Mouse (Mus musculus) kidney, adult 8-10 months (tissue): ENCODE data around the gene Clec4n.
"Not testable (repeated sequence)": the region's sequence is repeated elsewhere in the genome, so short reads cannot be mapped to it uniquely, and the experiment has no call there.

ENCODE experiments used
- DNase-seq, 2 experiments: peaks; one replicate each; pipeline ENCODE4 v3.0.0; 2022

The Clec4n gene

DNA sequence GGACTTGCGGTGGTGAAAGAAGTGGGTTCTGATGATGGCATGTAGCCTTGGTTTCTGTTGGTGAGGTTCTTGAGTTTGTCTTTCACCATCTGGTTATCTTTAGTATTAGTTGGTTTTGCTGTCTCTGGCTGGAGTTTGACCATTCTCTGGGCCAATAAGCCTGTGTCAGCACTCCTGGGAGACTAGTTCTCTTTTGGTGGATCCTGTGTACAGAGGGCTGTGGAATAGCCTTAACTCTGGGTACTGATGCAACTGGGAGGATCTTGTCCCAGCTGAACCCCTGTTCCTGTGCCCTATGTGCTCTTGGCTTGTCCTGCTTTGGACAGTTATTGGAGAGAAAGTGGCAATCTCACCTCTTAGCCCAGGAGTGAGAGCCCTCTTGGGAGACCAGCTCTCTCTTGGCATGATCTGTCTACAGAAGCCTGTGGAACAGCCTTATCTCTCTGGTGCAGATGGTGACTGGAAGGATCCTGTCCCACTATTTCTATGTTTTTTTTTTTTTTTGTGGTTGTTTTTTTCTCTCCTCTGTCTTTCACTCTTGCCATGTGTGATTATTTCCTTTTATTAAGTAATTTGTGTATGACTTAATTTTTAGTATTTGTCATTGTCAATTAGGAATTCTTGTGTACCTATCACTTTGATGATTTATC lies 63.2 kb downstream of the Clec4n start:
- no peak for DNase-seq

DNA sequence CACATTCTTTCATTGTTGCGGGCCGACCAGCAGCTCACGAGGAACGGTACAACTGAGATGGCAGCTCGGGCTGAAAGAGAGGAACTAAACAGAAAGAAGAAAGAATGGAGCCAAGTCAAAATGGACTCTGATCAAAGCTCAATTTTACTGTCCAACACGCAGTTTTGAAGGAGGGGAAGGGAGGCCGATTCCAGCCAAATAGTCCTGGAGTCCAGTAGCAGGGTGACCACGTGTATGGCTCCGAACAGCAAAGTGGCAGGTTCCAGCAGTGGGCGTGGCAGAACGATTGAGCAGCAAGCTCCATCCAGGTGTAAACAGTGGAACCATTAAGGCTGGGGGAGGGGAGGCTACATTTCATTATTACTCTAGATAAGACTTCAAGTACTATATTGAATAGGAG lies 63.9 kb downstream of the Clec4n start:
- DNase-seq = not testable (repeated sequence)
